Mouse (Mus musculus) CH12.LX (cell line): ENCODE measurements around the gene Dapk2.

ENCODE experiments used
- CTCF ChIP-seq, 2 experiments: IDR thresholded peaks in 1 of 2; conservative IDR thresholded peaks in 1 of 2; 2 replicates each; pipeline ENCODE4 v1.5.1; 2011 to 2012; ENCODE audit warnings: low read depth in 2 of 2, low read length in 2 of 2, improper control_type of control experiment in 1 of 2, inconsistent platforms in 1 of 2, mild to moderate bottlenecking in 1 of 2, moderate library complexity in 1 of 2
- EP300 ChIP-seq: IDR thresholded peaks from 2 replicates; pipeline ENCODE4 v1.6.1; 2011; ENCODE audit warnings: low read length, improper control_type of control experiment
- ETS1 ChIP-seq: conservative IDR thresholded peaks from 2 replicates; pipeline ENCODE4 v1.6.1; 2012; ENCODE audit warnings: low read depth, mild to moderate bottlenecking, inconsistent platforms, low read length, improper control_type of control experiment, moderate library complexity
- GABPA ChIP-seq: IDR thresholded peaks from 2 replicates; pipeline ENCODE4 v1.6.1; 2012; ENCODE audit warnings: low read depth, low read length, improper control_type of control experiment, inconsistent platforms; ENCODE audit not compliant: insufficient replicate concordance
- MAFK ChIP-seq: IDR thresholded peaks from 2 replicates; pipeline ENCODE4 v1.6.1; 2011; ENCODE audit warnings: low read length, improper control_type of control experiment; ENCODE audit not compliant: insufficient replicate concordance
- MAX ChIP-seq: IDR thresholded peaks from 2 replicates; pipeline ENCODE4 v1.6.1; 2011; ENCODE audit warnings: low read length, improper control_type of control experiment
- MXI1 ChIP-seq: IDR thresholded peaks from 2 replicates; pipeline ENCODE4 v1.6.1; 2011; ENCODE audit warnings: mild to moderate bottlenecking, low read depth, low read length, improper control_type of control experiment
- NELFE ChIP-seq: IDR thresholded peaks from 2 replicates; pipeline ENCODE4 v1.6.1; 2011; ENCODE audit warnings: low read depth, low read length, improper control_type of control experiment
- POLR2A ChIP-seq: IDR thresholded peaks from 2 replicates; pipeline ENCODE4 v1.6.1; 2011; ENCODE audit warnings: low read depth, mild to moderate bottlenecking, improper control_type of control experiment, low read length
- RAD21 ChIP-seq: IDR thresholded peaks from 2 replicates; pipeline ENCODE4 v1.6.1; 2011; ENCODE audit warnings: low read depth, mild to moderate bottlenecking, low read length, improper control_type of control experiment, moderate library complexity
- SMC3 ChIP-seq: IDR thresholded peaks from 2 replicates; pipeline ENCODE4 v1.6.1; 2011; ENCODE audit warnings: low read depth, low read length, improper control_type of control experiment
- TCF12 ChIP-seq: IDR thresholded peaks from 2 replicates; pipeline ENCODE4 v1.6.1; 2014; ENCODE audit warnings: low read depth, mild to moderate bottlenecking, inconsistent platforms, low read length, improper control_type of control experiment
- ZMIZ1 ChIP-seq: IDR thresholded peaks from 2 replicates; pipeline ENCODE4 v1.6.1; 2012; ENCODE audit warnings: low read depth, mild to moderate bottlenecking, inconsistent platforms, low read length, improper control_type of control experiment

DNA sequence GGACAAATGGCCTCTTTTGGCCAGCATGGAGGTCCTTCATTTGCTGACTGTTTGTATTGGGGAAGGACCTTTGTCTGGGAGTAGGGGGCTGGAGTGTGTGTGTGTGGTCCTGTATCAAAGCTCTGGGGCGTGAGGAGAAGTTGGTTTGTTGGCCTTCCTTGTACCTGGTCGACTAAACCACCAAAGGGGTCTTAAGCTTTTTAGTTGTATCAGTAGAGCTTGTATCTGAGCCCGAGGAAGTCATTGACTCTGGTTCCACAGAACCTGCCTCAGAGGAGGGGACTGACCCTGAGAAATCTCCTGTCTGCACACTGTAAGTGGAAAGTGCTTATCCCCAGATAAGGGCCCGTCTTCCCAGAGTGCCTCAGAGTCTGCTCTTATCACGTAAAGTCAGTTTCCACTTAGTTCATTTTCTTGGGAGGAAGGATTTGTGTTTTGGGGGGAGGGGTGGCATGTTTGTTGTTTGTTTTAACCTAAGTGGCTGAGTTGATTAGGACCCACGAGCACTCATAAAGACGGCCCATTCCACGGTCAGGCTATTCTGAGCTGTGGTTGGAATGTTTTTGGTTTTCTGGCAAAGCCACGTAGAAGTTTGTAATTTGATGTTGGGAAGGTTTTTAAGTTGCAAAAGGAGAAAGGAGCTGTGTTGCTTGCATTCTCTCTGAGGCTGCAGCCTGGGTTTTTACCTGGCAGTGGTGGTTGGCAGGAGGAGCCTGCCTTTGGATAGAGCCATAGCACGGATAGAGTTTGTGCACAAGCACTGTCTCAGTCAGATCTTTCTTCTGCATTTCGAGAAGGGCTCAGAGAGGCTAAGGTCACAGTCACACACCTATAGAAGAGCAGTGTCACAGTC lies 24.0 kb downstream of the Dapk2 start:
- TF ChIP-seq TCF12: no peak
- TF ChIP-seq GABPA: no peak
- no peak for TF ChIP-seq CTCF (conservative IDR thresholded peaks at IDR 0.05 in 1 of 2, IDR thresholded peaks at IDR 0.05 in 1 of 2; ENCODE audit: low read depth in 2 of 2, low read length in 2 of 2)
- TF ChIP-seq EP300: no peak
- no peak for TF ChIP-seq ETS1
- no peak for TF ChIP-seq MXI1
- TF ChIP-seq SMC3: no peak
- TF ChIP-seq MAX: no peak
- TF ChIP-seq ZMIZ1: no peak
- no peak for TF ChIP-seq POLR2A
- TF ChIP-seq NELFE: no peak
- no peak for TF ChIP-seq RAD21
- TF ChIP-seq MAFK: no peak
